In the genomic region with DNA sequence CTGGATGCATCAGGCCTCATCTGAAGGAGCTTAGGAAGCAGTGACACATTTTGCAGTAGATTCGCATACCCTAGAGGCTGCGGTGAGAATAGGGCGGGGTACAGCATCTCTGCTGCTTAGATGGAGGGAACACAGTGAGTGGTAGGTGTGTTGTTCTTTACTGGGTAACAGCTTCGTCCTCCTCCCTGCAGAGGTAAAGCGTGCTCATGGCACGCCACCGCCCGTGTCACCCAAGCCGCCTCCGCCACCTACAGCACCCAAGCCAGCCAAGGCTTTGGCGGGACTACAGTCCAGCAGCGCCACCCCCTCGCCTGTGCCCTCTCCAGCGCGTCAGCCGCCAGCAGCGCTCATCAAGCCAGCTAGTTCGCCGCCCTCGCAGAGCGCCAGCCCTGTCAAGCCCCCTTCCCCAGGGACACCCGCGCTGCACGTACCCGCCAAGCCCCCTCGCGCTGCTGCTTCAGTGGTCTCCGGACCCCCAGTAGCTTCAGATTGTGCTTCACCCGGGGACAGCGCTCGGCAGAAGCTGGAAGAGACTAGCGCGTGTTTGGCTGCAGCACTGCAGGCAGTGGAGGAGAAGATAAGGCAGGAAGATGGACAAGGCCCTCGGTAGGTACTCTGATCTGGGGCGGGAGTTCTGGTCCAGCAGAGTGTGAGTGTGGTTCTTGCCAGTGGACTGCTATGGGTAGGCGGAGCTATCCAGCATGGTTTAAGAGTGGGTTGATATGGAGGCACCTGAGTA, we compare ENCODE assay signal across 9 mouse cellular contexts. TPM values are rescaled to one million over a fixed set of nuclear protein-coding genes. Genes with fewer than 3 reads are reported as not detected.
A peak's percentile ranks its signal among the peaks of the same experiment; 100 is the strongest.
DNase-seq lines count a peak whose midpoint lies in the region; ATAC-seq and TF ChIP-seq lines count a peak whose summit lies in the region.
"Had no signal": no experiment of that assay in that cellular context is flagged by ENCODE, and none has a peak within 500 bp of the region (broad histone marks: within the 10 kb centered on the region; RNA-seq: fewer than 3 reads in every experiment).

No protein-coding gene starts in this region.

- TF ChIP-seq CTCF in intestine, postnatal 0 days (IDR thresholded peaks at IDR 0.05; ENCODE audit: low read depth), result 0 out of 2 replicates have a peak, but pooled peaks have one; percentile 6
- no peak for TF ChIP-seq CTCF in thymus, adult 2 months (IDR thresholded peaks at IDR 0.05; ENCODE audit: borderline replicate concordance, control insufficient read depth, extremely low read depth, insufficient read depth, low read length, poor library complexity)

- no peak for TF ChIP-seq POLR2A in myocyte (IDR thresholded peaks at IDR 0.05; ENCODE audit: insufficient read length, low read depth)
- no peak for TF ChIP-seq POLR2A in thymus, adult 2 months (IDR thresholded peaks at IDR 0.05; ENCODE audit: control insufficient read depth, extremely low read depth, insufficient read depth, low read length, poor library complexity)

- no peaks in the 10 kb centered on the region for H3K9me3 ChIP-seq in forebrain, embryonic 14.5 days (replicated peaks; ENCODE audit: control insufficient read depth, low read length)
- H3K9me3 ChIP-seq in intestine, postnatal 0 days (ENCODE audit: control insufficient read depth), result no peaks in the 10 kb centered on the region
- H3K9me3 ChIP-seq: G1E had no signal

- H3K9ac ChIP-seq in forebrain, embryonic 14.5 days (ENCODE audit: low read length), result peak overlapping the region; percentile 35; the same call in 1 of the 2 replicates
- H3K9ac ChIP-seq in intestine, postnatal 0 days (ENCODE audit: low read depth, low read length), result no peak overlapping the region

- peak overlapping the region; percentile 21; the same call in 1 of the 2 replicates for H3K27ac ChIP-seq in forebrain, embryonic 14.5 days (ENCODE audit: low read depth, low read length)
- no peak overlapping the region for H3K27ac ChIP-seq in intestine, postnatal 0 days (ENCODE audit: low read depth, low read length)
- H3K27ac ChIP-seq in thymus, adult 2 months (ENCODE audit: control insufficient read depth, insufficient read depth, low read length), result no peak overlapping the region

- peak; percentile 71 to 76 for DNase-seq in frontal cortex, postnatal 36 days (ENCODE audit: low spot score in 2 of 2)
- no peak for DNase-seq in frontal cortex, postnatal 14 days (ENCODE audit: low spot score in 2 of 2)
- peak; percentile 50 for DNase-seq in ZHBTc4 (ENCODE audit: low read depth, low spot score)
- DNase-seq in forebrain, embryonic 14.5 days (ENCODE audit: low spot score), result no peak
- no peak for DNase-seq in urinary bladder, postnatal 14 days (ENCODE audit: low spot score)
- no peak for DNase-seq in thymus, adult 2 months

- no peaks in the 10 kb centered on the region for H3K79me2 ChIP-seq in myocyte (ENCODE audit: control insufficient read depth, insufficient read depth)

- no peaks in the 10 kb centered on the region for H3K27me3 ChIP-seq in forebrain, embryonic 14.5 days (replicated peaks; ENCODE audit: control insufficient read depth, insufficient read depth, low read length)
- H3K27me3 ChIP-seq in intestine, postnatal 0 days (replicated peaks; ENCODE audit: control insufficient read depth, insufficient read depth, low read length), result no peaks in the 10 kb centered on the region
- no peaks in the 10 kb centered on the region for H3K27me3 ChIP-seq in myocyte (ENCODE audit: control insufficient read depth, insufficient read depth, insufficient read length)
- H3K27me3 ChIP-seq in thymus, adult 2 months (ENCODE audit: control insufficient read depth, insufficient read depth, low read length), result no peaks in the 10 kb centered on the region

- no peak overlapping the region for H3K4me3 ChIP-seq in forebrain, embryonic 14.5 days (ENCODE audit: low read depth, low read length)
- no peak overlapping the region for H3K4me3 ChIP-seq in intestine, postnatal 0 days (ENCODE audit: low read depth, low read length)
- no peak overlapping the region for H3K4me3 ChIP-seq in myocyte
- H3K4me3 ChIP-seq in thymus, adult 2 months (ENCODE audit: control insufficient read depth, insufficient read depth, low read length), result no peak overlapping the region

- peaks cover 98% of the 10 kb centered on the region for H3K36me3 ChIP-seq in forebrain, embryonic 14.5 days (ENCODE audit: control insufficient read depth, insufficient read depth, low read length)
- H3K36me3 ChIP-seq in intestine, postnatal 0 days (ENCODE audit: control insufficient read depth, insufficient read depth), result peaks cover 39% of the 10 kb centered on the region
- peaks cover 4% of the 10 kb centered on the region for H3K36me3 ChIP-seq in myocyte (ENCODE audit: control insufficient read depth, insufficient read depth)
- peaks cover 21% of the 10 kb centered on the region for H3K36me3 ChIP-seq in thymus, adult 2 months (ENCODE audit: control insufficient read depth, insufficient read depth, low read length)

- no peak overlapping the region for H3K4me2 ChIP-seq in forebrain, embryonic 14.5 days (ENCODE audit: low read length)
- H3K4me2 ChIP-seq in intestine, postnatal 0 days (replicated peaks; ENCODE audit: low read depth), result peak overlapping the region; percentile 54
- H3K4me2 ChIP-seq in myocyte (ENCODE audit: low read depth), result no peak overlapping the region

- H3ac ChIP-seq in myocyte (ENCODE audit: control insufficient read depth, insufficient read length), result no peak overlapping the region

- no peaks in the 10 kb centered on the region for H3K4me1 ChIP-seq in forebrain, embryonic 14.5 days (ENCODE audit: control insufficient read depth, insufficient read depth, low read length)
- H3K4me1 ChIP-seq in intestine, postnatal 0 days (replicated peaks; ENCODE audit: control insufficient read depth, insufficient read depth, low read length), result 0 out of 2 replicates have a peak, but pooled peaks cover 6% of the 10 kb centered on the region
- no peaks in the 10 kb centered on the region for H3K4me1 ChIP-seq in thymus, adult 2 months (replicated peaks; ENCODE audit: control insufficient read depth, insufficient read depth, low read length)

- 33% methylated on average over 36 of the region's 36 CpGs for WGBS in forebrain, embryonic 14.5 days
- WGBS in intestine, postnatal 0 days, result 36% methylated on average over 36 of the region's 36 CpGs
- 67% methylated on average over 36 of the region's 36 CpGs for WGBS in thymus, adult 2 months

- ATAC-seq in forebrain, embryonic 14.5 days, result no peak
- peak; percentile 27; the same call in 1 of the 2 replicates for ATAC-seq in intestine, postnatal 0 days

TF ChIP-seq in myocyte, 11 proteins besides CTCF, POLR2A, EP300 and RAD21:
- TF ChIP-seq REST (IDR thresholded peaks at IDR 0.05; ENCODE audit: insufficient read depth, insufficient read length) (no peak), POLR2AphosphoS2 (IDR thresholded peaks at IDR 0.05; ENCODE audit: insufficient read length, low read depth) (peak; percentile 26)

RNA-seq across cellular contexts. Expression of a gene that starts 18.1 kb away (rescaled TPM):
- polyA plus RNA-seq in forebrain, embryonic 14.5 days (2014; fragmentation: Nextera tagmentation; extraction: Ambion mirVana), result 9.1 and 14.6 TPM in 2 replicates
- polyA plus RNA-seq in intestine, postnatal 0 days (2015; fragmentation: Nextera tagmentation; extraction: Ambion mirVana), result 0.69 and 0.78 TPM in 2 replicates
- 0.16 TPM for polyA plus RNA-seq in myocyte (2012; fragmentation: generic; extraction: Trizol)
- polyA plus RNA-seq in thymus, adult 2 months (2012; rRNA removed), result 0.15 and 0.20 TPM in 2 replicates
- polyA plus RNA-seq: G1E had no signal

RNA-seq across cellular contexts. Expression of a gene that starts 21.2 kb away (rescaled TPM):
- polyA plus RNA-seq in forebrain, embryonic 14.5 days (2014; fragmentation: Nextera tagmentation; extraction: Ambion mirVana), result 80.1 and 96.6 TPM in 2 replicates
- 39.7 and 41.2 TPM in 2 replicates for polyA plus RNA-seq in intestine, postnatal 0 days (2015; fragmentation: Nextera tagmentation; extraction: Ambion mirVana)
- 112 TPM for polyA plus RNA-seq in myocyte (2012; fragmentation: generic; extraction: Trizol)
- 339 and 362 TPM in 2 replicates for polyA plus RNA-seq in thymus, adult 2 months (2012; rRNA removed)

RNA-seq across cellular contexts. Expression of a gene that starts 27.5 kb away (rescaled TPM):
- polyA plus RNA-seq in forebrain, embryonic 14.5 days (2014; fragmentation: Nextera tagmentation; extraction: Ambion mirVana), result 4.0 TPM in 2 replicates
- polyA plus RNA-seq in intestine, postnatal 0 days (2015; fragmentation: Nextera tagmentation; extraction: Ambion mirVana), result 0.31 and 0.63 TPM in 2 replicates
- polyA plus RNA-seq in myocyte (2012; fragmentation: generic; extraction: Trizol), result 0.35 TPM
- 1.6 and 1.9 TPM in 2 replicates for polyA plus RNA-seq in thymus, adult 2 months (2012; rRNA removed)

RNA-seq across cellular contexts. Expression of a gene that starts 27.6 kb away (rescaled TPM):
- polyA plus RNA-seq in forebrain, embryonic 14.5 days (2014; fragmentation: Nextera tagmentation; extraction: Ambion mirVana), result 31.8 and 37.2 TPM in 2 replicates
- 11.9 and 12.9 TPM in 2 replicates for polyA plus RNA-seq in intestine, postnatal 0 days (2015; fragmentation: Nextera tagmentation; extraction: Ambion mirVana)
- polyA plus RNA-seq in myocyte (2012; fragmentation: generic; extraction: Trizol), result 16.5 TPM
- polyA plus RNA-seq in thymus, adult 2 months (2012; rRNA removed), result 78.9 and 84.5 TPM in 2 replicates

RNA-seq across cellular contexts. Expression of a gene that starts 32.8 kb away (rescaled TPM):
- 0.38 and 1.3 TPM in 2 replicates for polyA plus RNA-seq in forebrain, embryonic 14.5 days (2014; fragmentation: Nextera tagmentation; extraction: Ambion mirVana)
- polyA plus RNA-seq in intestine, postnatal 0 days (2015; fragmentation: Nextera tagmentation; extraction: Ambion mirVana), result not detected in 2 replicates
- 0.53 TPM for polyA plus RNA-seq in myocyte (2012; fragmentation: generic; extraction: Trizol)
- polyA plus RNA-seq in thymus, adult 2 months (2012; rRNA removed), result 0.57 and 0.97 TPM in 2 replicates

Comparison
In these comparisons a context has a peak if more than half of its experiments do, and no peak if none do; other contexts are left out.
1. DNase-seq: peak in frontal cortex, postnatal 36 days (2 of 2) and ZHBTc4 (single experiment); none in frontal cortex, postnatal 14 days (0 of 2), forebrain, embryonic 14.5 days (single experiment), urinary bladder, postnatal 14 days (single experiment) and thymus, adult 2 months (single experiment).